Mouse (Mus musculus) bone marrow macrophage, adult 2 months (primary cell): ENCODE measurements around the gene Ddr2. TPM values are rescaled to one million over a fixed set of nuclear protein-coding genes. Genes with fewer than 3 reads are reported as not detected.
A peak's percentile ranks its signal among the peaks of the same experiment; 100 is the strongest.

Experiments
- H3K27ac ChIP-seq: 2 replicates; pipeline ENCODE4 v1.5.1; 2012; ENCODE audit warnings: low read depth, low read length; ENCODE audit not compliant: insufficient read depth
- H3K4me1 ChIP-seq: 2 replicates; pipeline ENCODE4 v1.6.1; 2012; ENCODE audit warnings: low read length; ENCODE audit not compliant: control insufficient read depth, insufficient read depth
- H3K4me3 ChIP-seq: 2 replicates; pipeline ENCODE4 v1.5.1; 2012; ENCODE audit warnings: mild to moderate bottlenecking, low read length, moderate library complexity; ENCODE audit not compliant: insufficient read depth
- CTCF ChIP-seq: IDR thresholded peaks from 2 replicates; pipeline ENCODE4 v1.5.1; 2012; ENCODE audit warnings: low read depth, mild to moderate bottlenecking, low read length, moderate library complexity
- POLR2A ChIP-seq: IDR thresholded peaks from 2 replicates; pipeline ENCODE4 v1.6.1; 2012; ENCODE audit warnings: mild to moderate bottlenecking, low read depth, low read length, borderline replicate concordance
- polyA plus RNA-seq: library from polyadenylated mRNA; stranded (reverse); fragments of >200 nt; gene quantifications from 2 replicates; pipeline ENCODE4 v1.2.4, GENCODE M21; 2012; ENCODE audit not compliant: missing spikeins, insufficient read depth, insufficient read length

The Ddr2 gene
- polyA plus RNA-seq, 1 experiment: 0.59 TPM

DNA sequence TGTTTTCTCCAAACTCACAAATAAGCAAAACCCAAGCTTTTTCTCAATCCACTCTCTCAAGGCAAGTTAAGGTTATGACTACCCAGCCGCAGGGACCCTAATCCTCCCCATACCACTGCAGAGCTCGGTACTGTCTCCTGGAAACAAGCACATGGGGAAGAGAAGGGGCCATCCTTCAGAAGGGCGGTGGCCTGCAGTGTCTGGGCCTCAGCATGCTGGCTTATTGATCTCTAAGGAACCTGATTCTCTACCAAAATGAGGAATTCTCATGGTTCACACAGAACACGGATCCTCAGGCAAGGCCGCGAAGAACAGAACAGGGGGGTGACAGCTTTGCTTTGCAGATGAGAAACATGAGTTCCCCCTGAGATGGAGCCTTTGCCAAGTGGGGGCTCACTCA, 159.0 kb downstream of the Ddr2 start:
- no peak overlapping the region for H3K4me3 ChIP-seq
- H3K27ac ChIP-seq: no peak overlapping the region
- TF ChIP-seq POLR2A (no peak), CTCF (no peak)
- H3K4me1 ChIP-seq: no peaks in the 10 kb centered on the region

DNA sequence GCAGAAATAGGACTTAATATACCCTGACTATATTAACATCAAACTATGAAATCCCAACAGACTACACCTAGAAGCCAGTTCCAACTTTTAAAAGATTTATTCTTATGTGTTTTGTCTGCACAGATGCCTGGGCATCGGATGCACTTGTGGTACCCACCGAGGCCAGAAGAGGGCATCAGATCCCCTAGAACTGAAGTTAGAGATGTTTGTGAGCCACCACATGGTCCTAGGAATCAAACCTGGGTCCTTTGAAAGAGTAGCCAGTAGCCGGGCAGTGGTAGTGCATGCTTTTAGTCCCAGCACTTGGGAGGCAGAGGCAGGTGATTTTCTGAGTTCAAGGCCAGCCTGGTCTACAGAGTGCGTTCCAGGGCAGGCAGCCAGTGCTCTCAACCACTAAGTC, 159.9 kb downstream of the Ddr2 start:
- H3K27ac ChIP-seq: no peak overlapping the region
- no peak overlapping the region for H3K4me3 ChIP-seq
- no peak for TF ChIP-seq CTCF
- TF ChIP-seq POLR2A: no peak
- H3K4me1 ChIP-seq: no peaks in the 10 kb centered on the region

GRCm38 (mm10) chr1:169949981-169950380, 160.6 kb downstream of the Ddr2 start:
- H3K4me3 ChIP-seq: no peak overlapping the region
- H3K27ac ChIP-seq: no peak overlapping the region
- no peaks in the 10 kb centered on the region for H3K4me1 ChIP-seq
- no peak for TF ChIP-seq POLR2A
- no peak for TF ChIP-seq CTCF

DNA sequence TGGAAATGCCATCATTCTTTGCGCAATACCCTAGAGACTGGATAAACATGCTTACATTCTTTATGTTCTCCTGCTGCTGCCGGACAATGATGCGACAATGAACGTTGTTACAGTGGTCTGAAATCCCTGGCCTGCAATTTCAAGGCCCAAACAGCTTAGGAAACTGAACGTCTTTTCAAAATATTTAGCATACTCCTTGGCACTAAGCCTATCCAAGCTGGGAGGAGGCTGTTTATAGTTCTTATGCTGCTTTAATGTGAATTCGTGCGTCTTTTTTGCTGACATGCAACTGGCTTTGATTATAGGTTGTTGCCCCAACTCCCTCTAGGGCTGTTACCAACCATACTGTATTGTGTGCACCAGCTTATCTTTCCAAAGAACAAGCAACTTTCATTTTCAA, 161.7 kb downstream of the Ddr2 start:
- H3K27ac ChIP-seq: no peak overlapping the region
- no peak for TF ChIP-seq POLR2A
- TF ChIP-seq CTCF: no peak
- no peak overlapping the region for H3K4me3 ChIP-seq
- H3K4me1 ChIP-seq: no peaks in the 10 kb centered on the region

GRCm38 (mm10) chr1:169948280-169948679, 162.3 kb downstream of the Ddr2 start:
- Histone ChIP-seq H3K4me1 (no peaks in the 10 kb centered on the region), H3K4me3 (no peak overlapping the region), H3K27ac (no peak overlapping the region)
- TF ChIP-seq POLR2A: no peak
- no peak for TF ChIP-seq CTCF

- TF ChIP-seq POLR2A: no peak
- no peak for TF ChIP-seq CTCF
- H3K27ac ChIP-seq: no peak overlapping the region
- no peaks in the 10 kb centered on the region for H3K4me1 ChIP-seq
Observed at GRCm38 (mm10) chr1:169947654-169948053, 162.9 kb downstream of the Ddr2 start.

DNA sequence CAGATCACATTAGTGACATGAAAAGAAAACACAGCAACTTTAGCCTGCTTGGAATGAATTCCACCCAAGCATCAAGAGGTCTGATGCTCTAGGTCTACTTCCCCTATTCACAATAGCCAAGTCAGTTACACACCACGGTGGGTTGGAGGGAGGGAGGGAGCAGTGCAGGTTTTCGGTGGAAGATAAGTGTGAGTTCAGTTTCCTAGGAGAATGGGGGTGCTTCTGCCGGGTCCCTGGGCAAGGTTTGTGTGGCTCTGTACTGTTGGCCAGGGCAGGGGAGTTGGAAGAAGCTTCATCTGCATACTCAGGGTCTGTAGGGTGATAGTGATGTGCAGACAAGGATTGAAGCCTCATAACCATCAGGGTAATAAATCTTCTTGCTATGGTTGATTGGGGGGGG, 164.6 kb downstream of the Ddr2 start:
- Histone ChIP-seq H3K27ac (no peak overlapping the region), H3K4me3 (no peak overlapping the region), H3K4me1 (no peaks in the 10 kb centered on the region)
- TF ChIP-seq POLR2A: no peak
- TF ChIP-seq CTCF: no peak

More at GRCm38 (mm10) chr1:169947654-169948053, 162.9 kb downstream of the Ddr2 start:
- H3K4me3 ChIP-seq: no peak overlapping the region

DNA sequence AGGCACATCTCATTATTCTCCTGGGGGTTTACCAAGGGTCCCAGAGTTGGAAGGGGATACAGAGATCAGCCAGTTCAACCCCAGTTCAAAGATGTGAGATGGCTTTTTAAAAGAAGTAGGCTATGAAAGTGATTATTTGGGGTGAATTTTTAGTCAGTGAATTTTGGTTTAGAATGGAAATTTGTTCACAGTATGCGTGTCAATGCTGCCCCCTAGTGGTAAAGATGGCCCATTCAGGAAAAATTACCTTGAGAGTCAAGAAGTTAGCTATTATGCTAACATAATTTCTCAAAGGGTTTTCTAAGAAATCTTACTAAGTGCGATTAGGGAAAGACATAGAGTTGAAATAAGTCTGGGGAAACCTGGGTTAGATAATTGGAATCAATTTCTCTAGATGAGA, 171.2 kb downstream of the Ddr2 start:
- no peaks in the 10 kb centered on the region for H3K4me1 ChIP-seq

GRCm38 (mm10) chr1:169934005-169934725, 176.4 kb downstream of the Ddr2 start:
- H3K4me3 ChIP-seq: no peak overlapping the region
- H3K27ac ChIP-seq: no peak overlapping the region
- TF ChIP-seq POLR2A: no peak
- TF ChIP-seq CTCF: peak; percentile 62
- H3K4me1 ChIP-seq: no peaks in the 10 kb centered on the region

More for the DNA sequence above, 171.2 kb downstream of the Ddr2 start:
- Histone ChIP-seq H3K27ac (no peak overlapping the region), H3K4me3 (no peak overlapping the region)
- TF ChIP-seq CTCF: no peak

GRCm38 (mm10) chr1:169932122-169932746, 178.3 kb downstream of the Ddr2 start:
- no peak for TF ChIP-seq POLR2A
- TF ChIP-seq CTCF: no peak
- Histone ChIP-seq H3K4me1 (no peaks in the 10 kb centered on the region), H3K4me3 (no peak overlapping the region), H3K27ac (no peak overlapping the region)

- TF ChIP-seq CTCF (no peak), POLR2A (no peak)
- Histone ChIP-seq H3K27ac (no peak overlapping the region), H3K4me1 (no peaks in the 10 kb centered on the region), H3K4me3 (no peak overlapping the region)
Observed at GRCm38 (mm10) chr1:169931698-169932097, 178.9 kb downstream of the Ddr2 start.
